Mouse (Mus musculus) bone marrow, adult 2 months (tissue): ENCODE results near the gene Gm6040.

ENCODE experiments used
- CTCF ChIP-seq: fragments of 200-500 bp; IDR thresholded peaks from 2 replicates; pipeline ENCODE4 v1.5.1; 2011; ENCODE audit warnings: low read length, control low read depth; ENCODE audit not compliant: control insufficient read depth, insufficient read depth
- POLR2A ChIP-seq: fragments of 200-500 bp; IDR thresholded peaks from 2 replicates; pipeline ENCODE4 v1.6.1; 2011; ENCODE audit warnings: low read depth, mild to moderate bottlenecking, control low read depth, low read length, borderline replicate concordance; ENCODE audit not compliant: control insufficient read depth

DNA sequence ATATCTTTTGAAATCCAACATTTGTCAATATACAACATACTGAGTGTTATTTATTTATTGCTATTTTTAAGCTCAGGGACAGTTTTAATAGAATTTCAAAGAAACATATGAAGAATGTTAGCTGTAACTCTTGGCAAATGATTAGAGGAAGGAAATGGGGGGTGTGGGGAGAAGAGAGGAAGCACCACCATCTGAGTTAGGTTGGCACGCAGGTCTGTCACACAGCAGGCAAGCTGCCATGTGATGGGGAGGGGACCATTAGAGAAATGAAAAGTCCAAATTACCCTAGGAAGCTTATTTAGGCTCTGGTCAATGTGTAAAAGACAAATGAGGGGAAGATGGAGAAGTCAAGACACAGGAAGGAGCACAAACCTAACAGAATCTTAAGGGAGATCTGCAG is 9.6 kb downstream of the Gm6040 start:
- TF ChIP-seq POLR2A (no peak), CTCF (no peak)
